In genomic region chr2:16312400-16313070, GRCm38 (mm10) we compare ENCODE assay signal across 9 mouse cellular contexts. TPM values are rescaled to one million over a fixed set of nuclear protein-coding genes. Genes with fewer than 3 reads are reported as not detected.
A peak's percentile ranks its signal among the peaks of the same experiment; 100 is the strongest.
DNase-seq lines count a peak whose midpoint lies in the region; ATAC-seq and TF ChIP-seq lines count a peak whose summit lies in the region.
"Had no signal": no experiment of that assay in that cellular context is flagged by ENCODE, and none has a peak within 500 bp of the region (broad histone marks: within the 10 kb centered on the region; RNA-seq: fewer than 3 reads in every experiment).

No protein-coding gene starts in this region.

- whole genome bisulfite sequencing in heart, adult 2 months: 52% methylated on average over 4 of the region's 4 CpGs
- 45% methylated on average over 4 of the region's 4 CpGs for WGBS in thymus, adult 2 months

- ATAC-seq in erythroid progenitor cell, adult 5-6 weeks (replicated peaks; ENCODE audit: low FRiP score, poor library complexity, severe bottlenecking): no peak
- ATAC-seq in erythroblast, adult 5-6 weeks (replicated peaks; ENCODE audit: low FRiP score, poor library complexity, severe bottlenecking): no peak

- TF ChIP-seq POLR2A in heart, adult 2 months (IDR thresholded peaks at IDR 0.05; ENCODE audit: insufficient read depth, low read depth, low read length): no peak
- TF ChIP-seq POLR2A in thymus, adult 2 months (IDR thresholded peaks at IDR 0.05; ENCODE audit: control insufficient read depth, extremely low read depth, insufficient read depth, low read length, poor library complexity): no peak

- TF ChIP-seq CTCF in heart, adult 2 months (IDR thresholded peaks at IDR 0.05): peak; percentile 84
- TF ChIP-seq CTCF in thymus, adult 2 months (IDR thresholded peaks at IDR 0.05; ENCODE audit: borderline replicate concordance, control insufficient read depth, extremely low read depth, insufficient read depth, low read length, poor library complexity): no peak

- no peaks in the 10 kb centered on the region for H3K27me3 ChIP-seq in heart, adult 2 months (ENCODE audit: control insufficient read depth, insufficient read depth, low read length)
- H3K27me3 ChIP-seq in thymus, adult 2 months (ENCODE audit: control insufficient read depth, insufficient read depth, low read length): no peaks in the 10 kb centered on the region
- H3K27me3 ChIP-seq: hindbrain, embryonic 15.5 days had no signal

- H3K27ac ChIP-seq in heart, adult 2 months: no peak overlapping the region
- H3K27ac ChIP-seq in thymus, adult 2 months (ENCODE audit: control insufficient read depth, insufficient read depth, low read length): no peak overlapping the region
- H3K27ac ChIP-seq: hindbrain, embryonic 15.5 days had no signal

- no peak for DNase-seq in heart, adult 2 months
- no peak for DNase-seq in heart, adult 11 months
- peak; percentile 49 for DNase-seq in thymus, adult 2 months
- DNase-seq in thymus, adult 18-20 months: no peak
- DNase-seq in embryo, embryonic 9.5 days (ENCODE audit: extremely low spot score): peak; percentile 12
- DNase-seq in lung, postnatal 10 days: peak; percentile 30

- no peak overlapping the region for H3K9ac ChIP-seq in heart, adult 2 months (ENCODE audit: low read depth, low read length)
- H3K9ac ChIP-seq: hindbrain, embryonic 15.5 days had no signal

- H3K4me1 ChIP-seq in heart, adult 2 months (ENCODE audit: control insufficient read depth, insufficient read depth, low read length): no peaks in the 10 kb centered on the region
- no peaks in the 10 kb centered on the region for H3K4me1 ChIP-seq in thymus, adult 2 months (replicated peaks; ENCODE audit: control insufficient read depth, insufficient read depth, low read length)
- H3K4me1 ChIP-seq: hindbrain, embryonic 15.5 days had no signal

- no peaks in the 10 kb centered on the region for H3K79me2 ChIP-seq in heart, adult 2 months (replicated peaks; ENCODE audit: control insufficient read depth, insufficient read depth, low read length)

- intact Hi-C loops in heart, adult 2 months (cut with DNase I): loop anchor here (10.0 kb wide), 1 partner anchor 1218 kb away; no protein-coding TSS in a partner anchor

- H3K36me3 ChIP-seq in heart, adult 2 months (ENCODE audit: control insufficient read depth, insufficient read depth, low read length): no peaks in the 10 kb centered on the region
- H3K36me3 ChIP-seq in thymus, adult 2 months (ENCODE audit: control insufficient read depth, insufficient read depth, low read length): no peaks in the 10 kb centered on the region
- H3K36me3 ChIP-seq: hindbrain, embryonic 15.5 days had no signal

- TF ChIP-seq EP300 in heart, adult 2 months (IDR thresholded peaks at IDR 0.05; ENCODE audit: insufficient read depth, low read depth, low read length): no peak

- no peak overlapping the region for H3K4me3 ChIP-seq in heart, adult 2 months
- no peak overlapping the region for H3K4me3 ChIP-seq in thymus, adult 2 months (ENCODE audit: control insufficient read depth, insufficient read depth, low read length)
- H3K4me3 ChIP-seq: hindbrain, embryonic 15.5 days had no signal

RNA-seq across cellular contexts. Expression of gene Plxdc2, which starts 43.6 kb away (rescaled TPM):
- 10 to 100 TPM; 17.2 to 21.8 TPM for total RNA-seq in heart, adult 2 months (2021)
- 7.0 and 12.0 TPM in 2 replicates for polyA plus RNA-seq in heart, adult 2 months (2012; rRNA removed)
- polyA plus RNA-seq in thymus, adult 2 months (2012; rRNA removed): 13.3 and 14.0 TPM in 2 replicates
- 0.36 and 3.8 TPM in 2 replicates for total RNA-seq in erythroid progenitor cell, adult 5-6 weeks (2015; ENCODE audit: low replicate concordance)
- 4.4 and 6.4 TPM in 2 replicates for total RNA-seq in erythroid progenitor cell, adult 5-6 weeks (2017; ENCODE audit: low replicate concordance)
- total RNA-seq in erythroblast, adult 5-6 weeks (2015; ENCODE audit: low replicate concordance): 0.42 TPM in 1 of 2 replicates, not detected in the other
- 0.34 and 1.4 TPM in 2 replicates for total RNA-seq in erythroblast, adult 5-6 weeks (2017; ENCODE audit: low replicate concordance)

Comparison
In these comparisons a context has a peak if more than half of its experiments do, and no peak if none do; other contexts are left out.
1. DNase-seq: peak in thymus, adult 2 months (single experiment), embryo, embryonic 9.5 days (single experiment) and lung, postnatal 10 days (single experiment); none in heart, adult 2 months (0 of 2), heart, adult 11 months (single experiment) and thymus, adult 18-20 months (0 of 2).